Mouse (Mus musculus): ENCODE measurements around the gene Gm4924. TPM values are rescaled to one million over a fixed set of nuclear protein-coding genes. Genes with fewer than 3 reads are reported as not detected.

Gene Gm4924
- 0.73 and 0.89 TPM in 2 replicates for polyA plus RNA-seq (2012; rRNA removed)

- Histone ChIP-seq H3K27ac (ENCODE audit: control insufficient read depth, insufficient read depth, low read depth, low read length) (peak within 1 kb of the TSS; percentile 90), H3K4me3 (ENCODE audit: control insufficient read depth, low read depth, low read length) (peak within 1 kb of the TSS; percentile 99), H3K27me3 (ENCODE audit: control insufficient read depth, insufficient read depth, low read length) (no peaks in the 10 kb centered on the region), H3K4me1 (ENCODE audit: control insufficient read depth, insufficient read depth, low read length) (no peaks in the 10 kb centered on the region), H3K36me3 (ENCODE audit: control insufficient read depth, insufficient read depth, low read length) (no peaks in the 10 kb centered on the region)
- peak; percentile 64; the same call in 1 of the 2 replicates for TF ChIP-seq POLR2A (IDR thresholded peaks at IDR 0.05; ENCODE audit: control insufficient read depth, low read depth, low read length)
- no peak for TF ChIP-seq CTCF (IDR thresholded peaks at IDR 0.05; ENCODE audit: control insufficient read depth, insufficient read depth, insufficient replicate concordance, low read depth, low read length)
Measured at GRCm38 (mm10) chr10:82354083-82355010, at the start of gene Gm4924. TSS of gene Gm4924 (plus strand) at chr10:82354255.

GRCm38 (mm10) chr10:82316482-82316881 is 37.6 kb upstream of the Gm4924 start, which contains the start of gene 4932415D10Rik:
TSS of gene 4932415D10Rik (minus strand) at chr10:82316582.
- H3K36me3 ChIP-seq (ENCODE audit: control insufficient read depth, insufficient read depth, low read length): no peaks in the 10 kb centered on the region
- H3K4me3 ChIP-seq (ENCODE audit: control insufficient read depth, low read depth, low read length): peak within 1 kb of the TSS; percentile 79
- H3K27me3 ChIP-seq (ENCODE audit: control insufficient read depth, insufficient read depth, low read length): no peaks in the 10 kb centered on the region; the same call in 1 of the 2 replicates
- TF ChIP-seq POLR2A (IDR thresholded peaks at IDR 0.05; ENCODE audit: control insufficient read depth, low read depth, low read length): no peak
- no peaks in the 10 kb centered on the region for H3K4me1 ChIP-seq (ENCODE audit: control insufficient read depth, insufficient read depth, low read length)
- H3K27ac ChIP-seq (ENCODE audit: control insufficient read depth, insufficient read depth, low read depth, low read length): peak within 1 kb of the TSS; percentile 57

- no peak for TF ChIP-seq CTCF (IDR thresholded peaks at IDR 0.05; ENCODE audit: control insufficient read depth, insufficient read depth, insufficient replicate concordance, low read depth, low read length)
- TF ChIP-seq POLR2A (IDR thresholded peaks at IDR 0.05; ENCODE audit: control insufficient read depth, low read depth, low read length): no peak
- H3K27me3 ChIP-seq (ENCODE audit: control insufficient read depth, insufficient read depth, low read length): no peaks in the 10 kb centered on the region; the same call in 1 of the 2 replicates
- no peak overlapping the region for H3K4me3 ChIP-seq (ENCODE audit: control insufficient read depth, low read depth, low read length)
- no peak overlapping the region for H3K27ac ChIP-seq (ENCODE audit: control insufficient read depth, insufficient read depth, low read depth, low read length)
- no peaks in the 10 kb centered on the region for H3K36me3 ChIP-seq (ENCODE audit: control insufficient read depth, insufficient read depth, low read length)
- no peaks in the 10 kb centered on the region for H3K4me1 ChIP-seq (ENCODE audit: control insufficient read depth, insufficient read depth, low read length)
Measured at GRCm38 (mm10) chr10:82320134-82320533, 33.9 kb upstream of the Gm4924 start.

GRCm38 (mm10) chr10:82329826-82330225 is 24.2 kb upstream of the Gm4924 start:
- Histone ChIP-seq H3K36me3 (ENCODE audit: control insufficient read depth, insufficient read depth, low read length) (no peaks in the 10 kb centered on the region), H3K4me3 (ENCODE audit: control insufficient read depth, low read depth, low read length) (no peak overlapping the region), H3K27ac (ENCODE audit: control insufficient read depth, insufficient read depth, low read depth, low read length) (no peak overlapping the region), H3K27me3 (ENCODE audit: control insufficient read depth, insufficient read depth, low read length) (no peaks in the 10 kb centered on the region), H3K4me1 (ENCODE audit: control insufficient read depth, insufficient read depth, low read length) (no peaks in the 10 kb centered on the region)
- no peak for TF ChIP-seq POLR2A (IDR thresholded peaks at IDR 0.05; ENCODE audit: control insufficient read depth, low read depth, low read length)

- no peaks in the 10 kb centered on the region for H3K27me3 ChIP-seq (ENCODE audit: control insufficient read depth, insufficient read depth, low read length)
- H3K27ac ChIP-seq (ENCODE audit: control insufficient read depth, insufficient read depth, low read depth, low read length): no peak overlapping the region
- no peaks in the 10 kb centered on the region for H3K36me3 ChIP-seq (ENCODE audit: control insufficient read depth, insufficient read depth, low read length)
- H3K4me1 ChIP-seq (ENCODE audit: control insufficient read depth, insufficient read depth, low read length): no peaks in the 10 kb centered on the region
- TF ChIP-seq POLR2A (IDR thresholded peaks at IDR 0.05; ENCODE audit: control insufficient read depth, low read depth, low read length) (no peak), CTCF (IDR thresholded peaks at IDR 0.05; ENCODE audit: control insufficient read depth, insufficient read depth, insufficient replicate concordance, low read depth, low read length) (no peak)
- no peak overlapping the region for H3K4me3 ChIP-seq (ENCODE audit: control insufficient read depth, low read depth, low read length)
Measured at GRCm38 (mm10) chr10:82355401-82355800, 1.3 kb downstream of the Gm4924 start.

- Histone ChIP-seq H3K36me3 (ENCODE audit: control insufficient read depth, insufficient read depth, low read length) (no peaks in the 10 kb centered on the region), H3K4me1 (ENCODE audit: control insufficient read depth, insufficient read depth, low read length) (no peaks in the 10 kb centered on the region), H3K27ac (ENCODE audit: control insufficient read depth, insufficient read depth, low read depth, low read length) (no peak overlapping the region), H3K27me3 (ENCODE audit: control insufficient read depth, insufficient read depth, low read length) (no peaks in the 10 kb centered on the region), H3K4me3 (ENCODE audit: control insufficient read depth, low read depth, low read length) (no peak overlapping the region)
- TF ChIP-seq CTCF (IDR thresholded peaks at IDR 0.05; ENCODE audit: control insufficient read depth, insufficient read depth, insufficient replicate concordance, low read depth, low read length) (peak; percentile 59; the same call in 1 of the 2 replicates), POLR2A (IDR thresholded peaks at IDR 0.05; ENCODE audit: control insufficient read depth, low read depth, low read length) (no peak)
Measured at GRCm38 (mm10) chr10:82361911-82362310, 7.9 kb downstream of the Gm4924 start.

GRCm38 (mm10) chr10:82382992-82383391 is 28.9 kb downstream of the Gm4924 start:
- TF ChIP-seq POLR2A (IDR thresholded peaks at IDR 0.05; ENCODE audit: control insufficient read depth, low read depth, low read length) (no peak), CTCF (IDR thresholded peaks at IDR 0.05; ENCODE audit: control insufficient read depth, insufficient read depth, insufficient replicate concordance, low read depth, low read length) (no peak)
- H3K4me1 ChIP-seq (ENCODE audit: control insufficient read depth, insufficient read depth, low read length): no peaks in the 10 kb centered on the region
- H3K36me3 ChIP-seq (ENCODE audit: control insufficient read depth, insufficient read depth, low read length): no peaks in the 10 kb centered on the region
- no peaks in the 10 kb centered on the region for H3K27me3 ChIP-seq (ENCODE audit: control insufficient read depth, insufficient read depth, low read length)
- H3K4me3 ChIP-seq (ENCODE audit: control insufficient read depth, low read depth, low read length): no peak overlapping the region
- H3K27ac ChIP-seq (ENCODE audit: control insufficient read depth, insufficient read depth, low read depth, low read length): no peak overlapping the region

Data from testis, adult 2 months (tissue).